Mouse (Mus musculus) cerebellum, adult 2 months (tissue): ENCODE results near the gene Dctn2.
"Not testable (repeated sequence)": the region's sequence is repeated elsewhere in the genome, so short reads cannot be mapped to it uniquely, and the experiment has no call there.

Source experiments
- CTCF ChIP-seq: fragments of 200-500 bp; IDR thresholded peaks from 2 replicates; pipeline ENCODE4 v1.5.1; 2011; ENCODE audit warnings: low read depth, mild to moderate bottlenecking, control low read depth, low read length, moderate library complexity, borderline replicate concordance; ENCODE audit not compliant: insufficient read depth
- POLR2A ChIP-seq: fragments of 200-500 bp; IDR thresholded peaks from 2 replicates; pipeline ENCODE4 v1.6.1; 2011; ENCODE audit warnings: low read length, control low read depth, borderline replicate concordance; ENCODE audit not compliant: insufficient read depth

- TF ChIP-seq CTCF, POLR2A: not testable (repeated sequence)
Measured at GRCm38 (mm10) chr10:127314950-127315349, 48.8 kb downstream of the Dctn2 start.
